In genomic region chr14:76265819-76266218, GRCm38 (mm10) we compare ENCODE assay signal across 16 mouse cellular contexts.
"Had no signal": no experiment of that assay in that cellular context is flagged by ENCODE, and none has a peak within 500 bp of the region (broad histone marks: within the 10 kb centered on the region; RNA-seq: fewer than 3 reads in every experiment).

No protein-coding gene starts in this region.

- ATAC-seq: lung, postnatal 0 days; midbrain, embryonic 13.5 days; midbrain, embryonic 15.5 days had no signal

- H3K9me3 ChIP-seq: lung, embryonic 15.5 days; midbrain, embryonic 13.5 days; midbrain, embryonic 15.5 days; stomach, embryonic 15.5 days had no signal

- H3K27me3 ChIP-seq: lung, embryonic 15.5 days; megakaryocyte, embryonic 14.5 days; midbrain, embryonic 13.5 days; midbrain, embryonic 15.5 days; neural tube, embryonic 12.5 days; stomach, embryonic 15.5 days had no signal

- H3K4me1 ChIP-seq: lung, embryonic 15.5 days; megakaryocyte, embryonic 14.5 days; midbrain, embryonic 13.5 days; neural tube, embryonic 12.5 days; stomach, embryonic 15.5 days had no signal

- H3K27ac ChIP-seq: lung, embryonic 15.5 days; macrophage; midbrain, embryonic 13.5 days; midbrain, embryonic 15.5 days; neural tube, embryonic 12.5 days; stomach, embryonic 15.5 days had no signal

- H3K9ac ChIP-seq: lung, embryonic 15.5 days; midbrain, embryonic 13.5 days; midbrain, embryonic 15.5 days; neural tube, embryonic 12.5 days; stomach, embryonic 15.5 days had no signal

- H3K4me2 ChIP-seq: lung, embryonic 15.5 days; midbrain, embryonic 11.5 days; midbrain, embryonic 13.5 days; midbrain, embryonic 15.5 days; neural tube, embryonic 12.5 days; stomach, embryonic 15.5 days had no signal

- DNase-seq: lung, adult 2 months; lung, postnatal 14 days; lung, postnatal 36 days; right cerebral cortex, postnatal 14 days; thymus, adult 18-20 months; thymus, postnatal 14 days; thymus, postnatal 36 days had no signal

- H3K36me3 ChIP-seq: lung, embryonic 15.5 days; midbrain, embryonic 13.5 days; midbrain, embryonic 15.5 days; neural tube, embryonic 12.5 days; stomach, embryonic 15.5 days had no signal

- H3K4me3 ChIP-seq: lung, embryonic 15.5 days; megakaryocyte, embryonic 14.5 days; midbrain, embryonic 13.5 days; midbrain, embryonic 15.5 days; neural tube, embryonic 12.5 days; stomach, embryonic 15.5 days had no signal
